Mouse (Mus musculus) thymus, adult 2 months (tissue): ENCODE data around the gene Pcbp3. TPM values are rescaled to one million over a fixed set of nuclear protein-coding genes. Genes with fewer than 3 reads are reported as not detected.

ENCODE experiments used
- DNase-seq: peaks from one replicate; pipeline ENCODE4 v3.0.0; 2021
- H3K27ac ChIP-seq: fragments of 200-500 bp; 2 replicates; pipeline ENCODE4 v1.5.1; 2012; ENCODE audit warnings: low read length, control low read depth; ENCODE audit not compliant: control insufficient read depth, insufficient read depth
- H3K27me3 ChIP-seq: fragments of 200-500 bp; 2 replicates; pipeline ENCODE4 v1.6.1; 2012; ENCODE audit warnings: mild to moderate bottlenecking, low read length, moderate library complexity, mixed read lengths; ENCODE audit not compliant: control insufficient read depth, insufficient read depth
- H3K36me3 ChIP-seq: fragments of 200-500 bp; 2 replicates; pipeline ENCODE4 v1.6.1; 2012; ENCODE audit warnings: mild to moderate bottlenecking, low read length, moderate library complexity; ENCODE audit not compliant: control insufficient read depth, insufficient read depth
- H3K4me1 ChIP-seq: fragments of 200-500 bp; replicated peaks from 2 replicates; pipeline ENCODE4 v1.6.1; 2012; ENCODE audit warnings: low read length; ENCODE audit not compliant: control insufficient read depth, insufficient read depth
- H3K4me3 ChIP-seq: fragments of 200-500 bp; 2 replicates; pipeline ENCODE4 v1.5.1; 2012; ENCODE audit warnings: mild to moderate bottlenecking, low read length, control low read depth, moderate library complexity; ENCODE audit not compliant: control insufficient read depth, insufficient read depth
- CTCF ChIP-seq: fragments of 200-500 bp; IDR thresholded peaks from 2 replicates; pipeline ENCODE4 v1.5.1; 2012; ENCODE audit warnings: mild to moderate bottlenecking, control low read depth, low read length, moderate library complexity, borderline replicate concordance; ENCODE audit not compliant: control insufficient read depth, poor library complexity, insufficient read depth; ENCODE audit errors: extremely low read depth
- POLR2A ChIP-seq: fragments of 200-500 bp; IDR thresholded peaks from 2 replicates; pipeline ENCODE4 v1.6.1; 2012; ENCODE audit warnings: mild to moderate bottlenecking, low read length, control low read depth, moderate library complexity; ENCODE audit not compliant: control insufficient read depth, poor library complexity, insufficient read depth; ENCODE audit errors: extremely low read depth
- WGBS: fragments of 180-500 bp; shearing (Covaris S2); methylation state at CpG from one replicate; pipeline ENCODE4 v1.1.7; 2018; 5-methylcytosine and 5-hydroxymethylcytosine counted together
- polyA plus RNA-seq: library from polyadenylated mRNA; depleted of rRNA; stranded (reverse); fragments of >200 nt; gene quantifications from 2 replicates; pipeline ENCODE4 v1.2.3, GENCODE M21; 2012

Pcbp3 gene
- polyA plus RNA-seq, 1 experiment = 12.7 TPM

DNA sequence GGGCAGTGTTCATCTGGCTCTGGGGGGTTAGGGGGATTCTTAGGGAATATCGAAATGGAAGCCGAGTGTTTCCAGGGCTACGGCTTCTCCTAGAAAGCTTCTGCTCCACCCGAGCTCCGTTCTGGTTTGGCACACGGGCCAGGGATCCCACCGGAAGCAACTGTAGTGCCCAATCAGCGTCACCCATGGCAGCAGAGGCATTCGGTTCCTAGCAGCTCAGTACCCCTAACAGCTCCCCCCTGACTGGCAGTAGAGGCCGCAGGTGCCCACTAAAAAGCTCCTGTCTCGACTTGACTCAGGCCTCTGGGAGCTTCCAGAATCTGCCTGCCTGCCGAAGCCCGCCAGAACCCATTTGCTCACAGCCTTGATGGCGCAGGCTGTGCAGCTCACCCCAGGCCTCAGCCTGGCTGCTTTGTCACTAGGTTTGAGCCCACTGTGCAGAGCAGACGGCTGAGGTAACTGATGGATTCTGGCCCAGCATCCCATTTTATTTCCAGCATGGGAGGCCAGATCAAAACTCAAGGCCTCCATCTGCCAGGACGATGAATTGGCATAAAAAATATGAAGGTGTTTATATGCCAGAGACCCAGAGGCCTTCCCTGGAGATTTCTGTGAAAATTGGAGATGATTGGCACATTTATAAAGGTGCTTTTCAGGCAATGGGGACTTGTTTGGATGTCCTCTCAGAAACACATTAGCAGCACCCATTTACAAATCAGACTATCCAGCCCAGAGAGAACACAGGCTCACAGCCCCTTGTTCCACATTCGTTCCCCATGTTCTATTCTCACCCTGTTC is 78.8 kb downstream of the Pcbp3 start:
- 92% methylated on average over 17 of the region's 17 CpGs for WGBS
- H3K27me3 ChIP-seq = no peaks in the 10 kb centered on the region
- H3K4me1 ChIP-seq = no peaks in the 10 kb centered on the region
- H3K27ac ChIP-seq = no peak overlapping the region
- no peak overlapping the region for H3K4me3 ChIP-seq
- TF ChIP-seq POLR2A (no peak), CTCF (no peak)
- DNase-seq = no peak
- H3K36me3 ChIP-seq = no peaks in the 10 kb centered on the region

GRCm38 (mm10) chr10:76881900-76882299 is 79.8 kb downstream of the Pcbp3 start:
- Histone ChIP-seq H3K36me3 (no peaks in the 10 kb centered on the region), H3K27ac (no peak overlapping the region), H3K27me3 (no peaks in the 10 kb centered on the region), H3K4me3 (no peak overlapping the region), H3K4me1 (no peaks in the 10 kb centered on the region)
- DNase-seq = no peak
- TF ChIP-seq CTCF (no peak), POLR2A (no peak)
- WGBS = 92% methylated on average over 5 of the region's 5 CpGs

- H3K4me1 ChIP-seq = no peaks in the 10 kb centered on the region
- 88% methylated on average over 6 of the region's 6 CpGs for WGBS
- no peaks in the 10 kb centered on the region for H3K36me3 ChIP-seq
- no peak overlapping the region for H3K4me3 ChIP-seq
- no peaks in the 10 kb centered on the region for H3K27me3 ChIP-seq
- H3K27ac ChIP-seq = no peak overlapping the region
- no peak for DNase-seq
- TF ChIP-seq CTCF (no peak), POLR2A (no peak)
Observed at GRCm38 (mm10) chr10:76875310-76875709, 86.4 kb downstream of the Pcbp3 start.

- DNase-seq = no peak
- no peak overlapping the region for H3K27ac ChIP-seq
- H3K4me3 ChIP-seq = no peak overlapping the region
- no peak for TF ChIP-seq CTCF
- TF ChIP-seq POLR2A = no peak
- WGBS = 97% methylated on average over 5 of the region's 5 CpGs
- no peaks in the 10 kb centered on the region for H3K27me3 ChIP-seq
- H3K36me3 ChIP-seq = no peaks in the 10 kb centered on the region
- H3K4me1 ChIP-seq = no peaks in the 10 kb centered on the region
Observed at GRCm38 (mm10) chr10:76874879-76875278, 86.8 kb downstream of the Pcbp3 start.

GRCm38 (mm10) chr10:76874398-76874797 is 87.3 kb downstream of the Pcbp3 start:
- 96% methylated on average over 1 of the region's 1 CpGs for WGBS
- Histone ChIP-seq H3K36me3 (no peaks in the 10 kb centered on the region), H3K27me3 (no peaks in the 10 kb centered on the region), H3K27ac (no peak overlapping the region), H3K4me1 (no peaks in the 10 kb centered on the region), H3K4me3 (no peak overlapping the region)
- no peak for DNase-seq
- TF ChIP-seq CTCF (no peak), POLR2A (no peak)

- WGBS = 85% methylated on average over 10 of the region's 10 CpGs
- TF ChIP-seq CTCF = no peak
- no peak for TF ChIP-seq POLR2A
- H3K27ac ChIP-seq = no peak overlapping the region
- no peak for DNase-seq
- no peaks in the 10 kb centered on the region for H3K4me1 ChIP-seq
- no peak overlapping the region for H3K4me3 ChIP-seq
- H3K27me3 ChIP-seq = no peaks in the 10 kb centered on the region
- no peaks in the 10 kb centered on the region for H3K36me3 ChIP-seq
Observed at GRCm38 (mm10) chr10:76873948-76874347, 87.7 kb downstream of the Pcbp3 start.

DNA sequence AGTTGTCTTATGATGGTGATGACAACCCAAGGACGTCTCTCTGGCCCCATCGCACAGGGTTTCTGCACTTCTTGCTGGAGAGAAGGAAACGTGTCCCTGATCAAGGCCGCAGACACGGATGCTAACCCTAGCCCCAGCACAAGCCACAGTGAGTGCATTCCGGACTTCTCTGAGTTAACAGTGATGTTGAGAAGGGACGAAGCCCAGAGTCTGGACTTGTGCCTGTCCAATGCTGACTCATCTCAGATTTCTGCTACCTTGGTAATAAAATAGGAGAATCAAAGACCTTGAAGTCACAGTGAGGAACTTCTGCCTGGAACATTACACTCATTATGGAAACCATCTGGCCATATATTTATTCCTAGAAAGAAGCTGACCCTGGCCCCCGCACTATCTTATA is 89.0 kb downstream of the Pcbp3 start:
- Histone ChIP-seq H3K27me3 (no peaks in the 10 kb centered on the region), H3K4me3 (no peak overlapping the region), H3K4me1 (no peaks in the 10 kb centered on the region), H3K27ac (no peak overlapping the region), H3K36me3 (no peaks in the 10 kb centered on the region)
- 95% methylated on average over 8 of the region's 8 CpGs for WGBS
- no peak for DNase-seq
- no peak for TF ChIP-seq POLR2A
- TF ChIP-seq CTCF = no peak
